Mouse (Mus musculus) C2C12 (cell line): Measurements from ENCODE around the gene Slc35b2. TPM values are rescaled to one million over a fixed set of nuclear protein-coding genes. Genes with fewer than 3 reads are reported as not detected.

Experiments used
- H3K27me3 ChIP-seq: one replicate; pipeline ENCODE4 v1.6.1; 2011; ENCODE audit not compliant: control insufficient read depth, insufficient read depth, insufficient read length
- H3K36me3 ChIP-seq: one replicate; pipeline ENCODE4 v1.6.1; 2011; ENCODE audit not compliant: control insufficient read depth, insufficient read depth
- H3K4me3 ChIP-seq: one replicate; pipeline ENCODE4 v1.5.1; 2011; ENCODE audit warnings: mild to moderate bottlenecking, control low read depth; ENCODE audit not compliant: poor library complexity, insufficient read depth, severe bottlenecking
- H3K79me2 ChIP-seq: one replicate; pipeline ENCODE4 v1.6.1; 2011; ENCODE audit not compliant: control insufficient read depth, insufficient read depth
- H3K79me3 ChIP-seq: one replicate; pipeline ENCODE4 v1.6.1; 2011; ENCODE audit warnings: low read depth, control low read depth
- H3ac ChIP-seq: one replicate; pipeline ENCODE3; 2011; ENCODE audit warnings: low read depth; ENCODE audit not compliant: control insufficient read depth, insufficient read length
- CEBPB ChIP-seq: IDR thresholded peaks from one replicate; pipeline ENCODE4 v1.6.1; 2011; ENCODE audit warnings: low read depth, mild to moderate bottlenecking, control low read depth, moderate library complexity
- CTCF ChIP-seq: IDR thresholded peaks from one replicate; pipeline ENCODE4 v1.5.1; 2011; ENCODE audit not compliant: control insufficient read depth, insufficient read depth, insufficient read length
- FOSL1 ChIP-seq: IDR thresholded peaks from one replicate; pipeline ENCODE4 v1.8.0; 2011; ENCODE audit warnings: mild to moderate bottlenecking, low read length; ENCODE audit not compliant: poor library complexity, insufficient read depth, severe bottlenecking
- MAX ChIP-seq: IDR thresholded peaks from one replicate; pipeline ENCODE4 v1.6.1; 2011; ENCODE audit warnings: mild to moderate bottlenecking, control low read depth
- MYOD1 ChIP-seq: IDR thresholded peaks from one replicate; pipeline ENCODE4 v1.6.1; 2011; ENCODE audit warnings: low read depth; ENCODE audit not compliant: control insufficient read depth, insufficient read length
- MYOG ChIP-seq: IDR thresholded peaks from one replicate; pipeline ENCODE4 v1.6.1; 2011; ENCODE audit not compliant: control insufficient read depth, insufficient read length; ENCODE audit errors: extremely low read depth
- USF1 ChIP-seq: IDR thresholded peaks from one replicate; pipeline ENCODE4 v1.6.1; 2011; ENCODE audit warnings: low read depth, mild to moderate bottlenecking, control low read depth, moderate library complexity
- polyA plus RNA-seq: library from polyadenylated mRNA; unstranded; fragments of >200 nt; fragmentation: generic; extraction: Trizol; gene quantifications from one replicate; pipeline ENCODE4 v1.2.1, GENCODE M21; 2012; ENCODE audit warnings: missing spikeins

Slc35b2 gene
- polyA plus RNA-seq, 1 experiment = 131 TPM

DNA sequence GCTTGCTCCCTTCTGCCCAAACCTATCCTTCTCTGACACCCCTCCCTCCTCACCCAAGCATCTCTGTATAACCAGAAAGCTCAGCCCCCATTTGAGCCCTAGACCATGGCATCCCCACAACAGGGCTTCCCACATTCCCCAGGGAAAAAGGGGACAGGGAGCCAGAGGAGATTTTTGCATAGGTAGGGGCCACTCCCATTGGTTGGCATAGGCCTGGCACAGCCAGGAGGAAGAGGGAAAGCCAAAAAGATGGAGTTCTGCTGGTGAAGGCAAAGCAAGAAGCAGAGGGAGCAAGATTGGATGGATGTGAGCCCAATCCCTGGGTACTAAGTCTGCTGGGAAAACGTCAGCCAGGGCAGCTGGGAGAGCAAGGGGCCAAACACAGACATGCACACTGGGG, 20.6 kb upstream of the Slc35b2 start:
- TF ChIP-seq MYOG (no peak), MYOD1 (no peak), CEBPB (no peak), USF1 (no peak), FOSL1 (no peak), MAX (no peak), CTCF (no peak)
- H3K79me3 ChIP-seq = no peaks in the 10 kb centered on the region
- H3K79me2 ChIP-seq = no peaks in the 10 kb centered on the region
- no peak overlapping the region for H3ac ChIP-seq
- no peak overlapping the region for H3K4me3 ChIP-seq
- H3K27me3 ChIP-seq = peaks cover 60% of the 10 kb centered on the region
- no peaks in the 10 kb centered on the region for H3K36me3 ChIP-seq

DNA sequence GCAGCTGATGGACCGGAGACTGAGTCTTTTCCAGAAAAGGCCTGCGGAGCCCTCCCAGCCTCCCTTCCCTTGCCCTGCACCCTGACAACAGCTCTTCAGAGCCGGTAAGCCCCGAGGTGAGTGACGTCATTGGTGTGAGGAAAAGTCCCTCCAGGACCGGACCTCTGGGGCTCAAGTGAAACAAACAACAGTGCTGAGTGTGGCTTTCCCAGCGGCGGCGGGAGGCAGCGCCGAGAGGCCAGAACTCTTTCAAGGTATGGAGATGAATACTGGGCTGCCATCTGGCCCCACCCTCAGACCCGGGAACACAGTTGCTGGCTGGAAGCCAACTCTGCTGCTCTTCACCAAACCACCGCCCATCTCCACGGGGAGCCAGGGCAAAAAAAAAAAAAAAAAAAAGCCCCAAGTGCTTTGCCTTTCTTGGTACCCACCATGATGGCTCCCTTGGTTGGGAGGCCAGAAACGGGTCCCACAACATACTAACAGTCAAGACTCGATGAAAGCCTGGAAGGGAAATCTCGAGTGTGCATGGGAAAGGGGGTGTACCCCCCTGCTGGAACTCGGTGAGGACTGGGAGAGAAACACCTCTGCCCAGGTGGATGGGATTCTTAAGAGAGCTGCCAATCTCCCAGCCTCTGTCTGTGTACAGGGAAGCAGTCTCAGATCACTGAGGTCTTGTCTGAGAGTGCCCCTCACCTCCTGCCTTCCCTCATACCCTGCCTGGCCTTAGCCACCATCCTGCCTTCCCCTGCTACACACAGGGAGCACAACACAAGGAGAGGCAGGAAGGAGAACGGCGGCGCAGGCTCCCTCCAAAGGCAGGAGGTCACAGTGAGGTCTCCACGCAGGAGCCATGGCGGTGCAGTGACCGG, 19.4 kb upstream of the Slc35b2 start:
- no peaks in the 10 kb centered on the region for H3K79me3 ChIP-seq
- no peak overlapping the region for H3ac ChIP-seq
- H3K27me3 ChIP-seq = peaks cover 55% of the 10 kb centered on the region
- H3K36me3 ChIP-seq = no peaks in the 10 kb centered on the region
- TF ChIP-seq CTCF (no peak), CEBPB (no peak), USF1 (no peak), MAX (no peak), MYOG (no peak), MYOD1 (no peak), FOSL1 (no peak)
- H3K79me2 ChIP-seq = no peaks in the 10 kb centered on the region
- no peak overlapping the region for H3K4me3 ChIP-seq

DNA sequence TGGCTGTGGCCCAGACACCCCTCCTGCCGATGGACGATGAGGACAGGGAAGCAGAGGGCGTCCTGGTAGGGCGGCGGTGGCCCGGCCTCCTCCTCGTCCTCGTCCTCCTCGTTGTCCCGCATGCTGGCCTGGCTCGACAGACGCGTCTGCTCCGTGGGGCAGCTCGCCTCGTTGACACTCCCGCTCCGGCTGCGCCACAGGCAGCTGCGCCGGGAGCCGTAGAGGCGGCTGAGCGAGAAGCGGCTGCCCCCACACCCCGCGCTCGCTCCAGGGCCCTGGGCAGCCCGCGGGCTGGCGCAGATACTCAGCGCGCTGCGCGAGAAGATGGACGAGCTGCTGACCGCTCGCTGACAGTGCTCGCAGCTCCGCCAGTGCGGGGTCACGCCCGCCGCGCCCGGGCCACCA, 18.8 kb upstream of the Slc35b2 start:
- Histone ChIP-seq H3K79me2 (no peaks in the 10 kb centered on the region), H3K4me3 (no peak overlapping the region), H3K36me3 (no peaks in the 10 kb centered on the region), H3ac (no peak overlapping the region), H3K27me3 (peaks cover 48% of the 10 kb centered on the region), H3K79me3 (no peaks in the 10 kb centered on the region)
- TF ChIP-seq MAX = no peak
- no peak for TF ChIP-seq CEBPB
- no peak for TF ChIP-seq FOSL1
- TF ChIP-seq MYOD1 = no peak
- no peak for TF ChIP-seq MYOG
- no peak for TF ChIP-seq CTCF

DNA sequence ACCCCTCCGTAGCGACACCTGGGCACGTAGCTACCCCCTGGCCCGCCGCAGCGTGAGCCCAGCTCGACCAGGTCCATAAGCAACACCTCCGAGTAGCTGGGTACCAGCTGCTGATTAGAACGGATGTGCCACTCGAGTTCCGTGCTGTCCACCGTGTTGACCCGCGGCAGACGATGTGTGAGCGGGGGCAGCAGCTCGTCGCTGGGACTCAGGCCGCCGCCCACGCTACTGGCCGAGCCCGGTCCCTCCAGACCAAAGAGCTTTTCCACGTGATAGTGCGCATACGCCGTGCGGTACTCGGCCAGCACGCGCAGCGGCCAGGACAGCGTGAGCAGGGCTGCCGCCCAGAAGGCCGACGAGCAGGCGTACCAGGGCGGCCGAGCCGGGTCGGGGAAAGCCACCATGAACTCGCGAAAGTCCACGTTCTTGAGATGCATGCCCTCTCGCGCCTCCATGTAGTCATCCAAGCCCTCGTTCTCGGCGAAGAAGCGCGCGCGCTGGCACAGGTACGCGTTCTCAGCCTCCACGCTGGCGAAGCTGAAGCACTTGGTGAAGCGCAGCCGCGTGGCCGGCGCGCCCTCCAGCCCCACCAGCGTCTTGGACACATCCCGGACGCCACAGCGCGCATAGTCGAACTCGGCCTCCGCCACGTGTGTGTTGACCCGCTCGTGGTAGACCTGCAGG, 18.3 kb upstream of the Slc35b2 start:
- Histone ChIP-seq H3K79me3 (no peaks in the 10 kb centered on the region), H3K27me3 (peaks cover 48% of the 10 kb centered on the region), H3K36me3 (no peaks in the 10 kb centered on the region), H3ac (no peak overlapping the region), H3K79me2 (no peaks in the 10 kb centered on the region), H3K4me3 (no peak overlapping the region)
- TF ChIP-seq FOSL1 = no peak

DNA sequence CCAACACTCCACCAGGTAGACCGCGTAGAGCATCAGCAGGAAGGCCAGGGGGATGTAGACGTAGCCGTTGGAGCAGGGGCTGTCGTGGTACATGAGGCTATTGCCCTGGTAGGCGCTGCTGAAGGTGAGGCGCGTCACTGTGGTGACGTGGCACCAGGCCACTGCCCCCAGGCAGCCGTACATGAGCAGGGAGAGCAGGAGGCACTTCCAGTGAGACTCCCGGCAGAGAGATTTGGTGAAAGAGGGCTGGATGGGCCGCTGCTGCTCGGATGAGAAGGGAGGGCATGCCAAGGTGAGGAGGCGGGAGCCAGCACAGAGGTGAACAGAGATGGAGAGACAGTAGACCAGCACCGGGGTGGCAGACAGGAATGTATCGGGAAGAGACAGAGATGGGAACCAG, 16.7 kb upstream of the Slc35b2 start:
- Histone ChIP-seq H3K79me3 (no peaks in the 10 kb centered on the region), H3K36me3 (no peaks in the 10 kb centered on the region), H3K79me2 (no peaks in the 10 kb centered on the region), H3K27me3 (peaks cover 37% of the 10 kb centered on the region), H3K4me3 (no peak overlapping the region), H3ac (no peak overlapping the region)
- TF ChIP-seq MAX (no peak), MYOD1 (no peak), USF1 (no peak), CTCF (no peak), FOSL1 (no peak), MYOG (no peak), CEBPB (no peak)
